Mouse (Mus musculus) hindbrain, embryonic 12.5 days (tissue): Measurements from ENCODE around the gene Abcc4. TPM values are rescaled to one million over a fixed set of nuclear protein-coding genes. Genes with fewer than 3 reads are reported as not detected.
"Not testable (repeated sequence)": the region's sequence is repeated elsewhere in the genome, so short reads cannot be mapped to it uniquely, and the experiment has no call there.

Experiments
- ATAC-seq: fragments of 200-750 bp; cut with Nextera tagmentation; 2 replicates; pipeline ENCODE4 v1.8.0; 2017; ENCODE audit warnings: moderate TSS enrichment; ENCODE audit not compliant: low FRiP score
- H3K27ac ChIP-seq: fragments of 300-500 bp; sonication (generic); 2 replicates; pipeline ENCODE4 v1.5.1; 2016; ENCODE audit warnings: mild to moderate bottlenecking
- H3K27me3 ChIP-seq: fragments of 300-500 bp; sonication (generic); 2 replicates; pipeline ENCODE4 v1.6.1; 2016; ENCODE audit warnings: mild to moderate bottlenecking
- H3K36me3 ChIP-seq: fragments of 300-500 bp; sonication (generic); 2 replicates; pipeline ENCODE4 v1.6.1; 2016; ENCODE audit warnings: mild to moderate bottlenecking
- H3K4me1 ChIP-seq: fragments of 300-500 bp; sonication (generic); 2 replicates; pipeline ENCODE4 v1.6.1; 2016
- H3K4me2 ChIP-seq: fragments of 300-500 bp; sonication (generic); replicated peaks from 2 replicates; pipeline ENCODE4 v1.6.1; 2016; ENCODE audit warnings: mild to moderate bottlenecking
- H3K4me3 ChIP-seq: fragments of 300-500 bp; sonication (generic); 2 replicates; pipeline ENCODE4 v1.5.1; 2016; ENCODE audit warnings: mild to moderate bottlenecking
- H3K9ac ChIP-seq: fragments of 300-500 bp; sonication (generic); 2 replicates; pipeline ENCODE4 v1.6.1; 2016; ENCODE audit warnings: mild to moderate bottlenecking, moderate library complexity
- H3K9me3 ChIP-seq: fragments of 300-500 bp; sonication (generic); replicated peaks from 2 replicates; pipeline ENCODE4 v1.6.1; 2016; ENCODE audit warnings: mild to moderate bottlenecking
- WGBS: fragments of 180-500 bp; shearing (Covaris S2); methylation state at CpG from one replicate; pipeline ENCODE4 v1.1.7; 2016; 5-methylcytosine and 5-hydroxymethylcytosine counted together
- polyA plus RNA-seq: library from polyadenylated mRNA; unstranded; fragments of >200 nt; fragmentation: Nextera tagmentation; extraction: Ambion mirVana; gene quantifications from 2 replicates; pipeline ENCODE4 v1.2.1, GENCODE M21; 2016

The Abcc4 gene
- polyA plus RNA-seq, 1 experiment from 2014 or later, result 3.2 TPM

DNA sequence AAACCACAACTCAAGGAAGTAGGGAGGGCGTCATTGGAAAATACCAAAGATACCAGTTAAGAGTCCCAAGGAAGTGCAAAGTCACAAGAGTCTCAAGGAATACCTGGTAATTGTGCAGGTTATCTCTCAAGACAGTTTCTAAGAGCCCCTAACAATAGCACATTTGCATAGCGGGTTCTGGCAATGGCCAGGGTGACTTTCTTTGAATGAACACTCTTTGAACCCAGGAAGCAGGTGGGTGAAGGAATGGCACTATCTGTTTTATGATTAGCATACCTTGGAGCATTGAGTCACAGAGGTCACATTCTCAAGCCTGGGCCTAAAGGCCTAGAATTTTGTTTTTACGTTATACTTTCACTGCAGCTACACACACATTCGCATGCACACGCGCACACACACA, 33.1 kb downstream of the Abcc4 start:
- ATAC-seq, H3K4me1 ChIP-seq, H3K4me2 ChIP-seq, H3K27me3 ChIP-seq, H3K9me3 ChIP-seq, H3K27ac ChIP-seq, H3K4me3 ChIP-seq, H3K36me3 ChIP-seq, H3K9ac ChIP-seq: not testable (repeated sequence)
- 95% methylated on average over 6 of the region's 6 CpGs for WGBS

DNA sequence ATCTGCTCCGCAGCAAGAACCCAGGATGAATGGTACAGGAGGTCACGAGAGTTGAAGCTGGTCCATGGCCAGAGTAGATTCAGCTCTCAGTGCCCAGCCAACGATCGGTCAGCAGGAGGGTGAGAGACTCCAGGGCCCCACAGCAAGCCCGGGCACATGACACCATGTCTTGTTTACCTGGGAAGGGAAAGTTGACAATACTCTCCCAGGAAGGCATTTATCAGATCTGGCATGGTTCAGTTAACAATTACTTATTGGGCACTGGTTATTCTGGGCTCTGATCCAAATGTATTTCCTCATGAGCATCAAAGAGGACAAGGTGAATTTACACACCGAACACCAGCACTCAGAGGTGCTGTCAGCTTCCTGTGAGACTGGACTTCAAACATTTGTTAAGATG, 38.5 kb downstream of the Abcc4 start:
- 84% methylated on average over 6 of the region's 6 CpGs for WGBS
- Histone ChIP-seq H3K36me3 (no peaks in the 10 kb centered on the region), H3K9ac (no peak overlapping the region), H3K9me3 (no peaks in the 10 kb centered on the region), H3K4me2 (no peak overlapping the region), H3K27me3 (no peaks in the 10 kb centered on the region), H3K4me1 (no peaks in the 10 kb centered on the region), H3K4me3 (no peak overlapping the region), H3K27ac (no peak overlapping the region)
- no peak for ATAC-seq

DNA sequence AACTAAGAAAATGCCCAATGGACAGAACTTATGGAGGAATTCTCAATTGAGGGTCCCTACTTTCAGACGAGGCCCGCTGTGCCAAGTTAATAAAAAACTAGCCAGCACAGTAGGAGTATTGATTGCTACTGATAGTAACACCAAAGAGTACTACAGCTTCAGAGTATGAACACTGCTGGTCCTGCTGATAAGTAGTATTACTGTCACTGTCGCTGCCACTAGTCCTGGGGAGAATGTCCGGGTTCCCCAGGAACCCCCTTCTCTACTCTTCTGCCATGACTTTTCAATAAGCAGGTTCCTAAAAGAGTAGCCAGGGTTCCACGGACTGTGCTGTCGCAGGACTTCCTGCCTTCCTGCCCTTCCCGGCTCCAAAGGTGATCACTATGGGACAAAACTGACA, 41.4 kb downstream of the Abcc4 start:
- H3K36me3 ChIP-seq, result no peaks in the 10 kb centered on the region

DNA sequence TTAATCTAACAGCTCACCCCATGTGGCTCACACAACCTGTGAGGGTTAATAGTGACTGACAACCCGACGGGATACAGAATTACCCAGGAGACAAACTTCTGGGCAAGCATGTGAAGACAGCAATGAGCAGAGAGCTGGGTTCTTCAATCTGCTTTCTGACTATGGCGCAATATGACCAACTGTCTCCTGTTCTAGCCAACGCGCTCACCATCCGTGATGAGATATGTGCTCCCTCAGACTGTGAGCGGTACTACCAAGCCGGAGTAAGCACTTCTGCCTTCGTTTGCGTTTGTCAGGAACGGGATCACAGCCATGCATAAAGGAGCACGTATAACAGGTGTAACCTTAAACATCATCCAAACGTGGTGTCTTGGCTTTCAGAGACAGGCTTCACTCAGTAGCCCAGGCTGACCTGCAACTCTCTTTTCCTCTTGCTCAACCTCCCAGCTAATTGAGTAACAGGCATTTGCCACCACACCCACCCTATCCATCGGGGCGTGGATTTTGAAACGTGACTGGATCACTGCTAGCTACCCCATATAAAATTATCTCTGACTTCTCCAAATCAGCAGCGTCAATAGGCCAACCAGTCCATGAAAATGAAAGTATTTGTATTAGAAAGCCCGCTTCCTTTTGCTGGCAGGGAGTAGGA, 43.3 kb downstream of the Abcc4 start:
- H3K9ac ChIP-seq, result no peak overlapping the region
- H3K4me3 ChIP-seq, result no peak overlapping the region
- H3K9me3 ChIP-seq, result no peaks in the 10 kb centered on the region
- WGBS, result 91% methylated on average over 18 of the region's 18 CpGs
- no peak overlapping the region for H3K27ac ChIP-seq
- no peaks in the 10 kb centered on the region for H3K27me3 ChIP-seq
- H3K36me3 ChIP-seq, result no peaks in the 10 kb centered on the region
- no peak overlapping the region for H3K4me2 ChIP-seq
- H3K4me1 ChIP-seq, result peaks cover 10% of the 10 kb centered on the region
- no peak for ATAC-seq

More for the DNA sequence above, 41.4 kb downstream of the Abcc4 start:
- 0 out of 2 replicates have a peak, but pooled peaks cover 3% of the 10 kb centered on the region for H3K4me1 ChIP-seq
- no peak overlapping the region for H3K4me2 ChIP-seq
- 82% methylated on average over 7 of the region's 7 CpGs for WGBS
- no peak overlapping the region for H3K4me3 ChIP-seq
- no peaks in the 10 kb centered on the region for H3K27me3 ChIP-seq
- no peaks in the 10 kb centered on the region for H3K9me3 ChIP-seq
- no peak for ATAC-seq
- H3K27ac ChIP-seq, result no peak overlapping the region
- no peak overlapping the region for H3K9ac ChIP-seq

DNA sequence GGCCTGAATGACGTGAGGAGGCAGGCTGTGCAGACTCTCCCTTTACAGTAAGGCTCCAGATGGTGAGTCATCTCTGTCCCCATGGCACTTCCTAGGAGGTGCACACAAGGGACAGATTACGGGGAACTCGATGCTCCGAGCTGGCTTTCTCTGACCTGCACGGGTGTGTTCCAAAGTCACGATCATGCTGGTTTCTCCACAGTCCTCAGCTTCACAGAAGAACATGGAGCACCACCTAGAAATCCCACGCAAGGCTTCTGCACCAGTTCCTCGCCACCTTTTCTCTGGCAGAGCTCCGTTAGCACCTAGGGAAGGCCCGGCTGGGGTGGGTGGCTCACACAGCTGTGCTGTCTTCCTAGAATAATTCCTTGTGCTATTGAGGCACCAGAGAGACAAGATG, 43.9 kb downstream of the Abcc4 start:
- Histone ChIP-seq H3K4me3 (no peak overlapping the region), H3K36me3 (no peaks in the 10 kb centered on the region), H3K9me3 (no peaks in the 10 kb centered on the region), H3K4me1 (peaks cover 12% of the 10 kb centered on the region), H3K9ac (no peak overlapping the region), H3K27ac (no peak overlapping the region), H3K4me2 (no peak overlapping the region), H3K27me3 (no peaks in the 10 kb centered on the region)
- WGBS, result 82% methylated on average over 10 of the region's 10 CpGs
- ATAC-seq, result no peak

DNA sequence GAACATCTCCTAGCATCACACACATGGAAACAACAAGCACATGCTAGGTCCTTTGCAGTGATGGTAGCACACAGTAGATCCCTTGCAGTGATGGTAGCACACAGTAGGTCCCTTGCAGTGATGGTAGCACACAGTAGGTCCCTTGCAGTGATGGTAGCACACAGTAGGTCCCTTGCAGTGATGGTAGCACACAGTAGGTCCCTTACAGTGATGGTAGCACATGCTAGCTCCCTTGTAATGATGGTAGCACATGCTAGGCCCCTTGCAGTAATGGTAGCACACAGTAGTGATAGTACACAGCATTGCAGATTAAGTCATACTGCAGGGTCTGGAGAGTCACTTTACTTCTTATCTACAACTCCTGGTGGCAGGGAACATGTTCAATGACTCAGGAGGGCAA, 46.8 kb downstream of the Abcc4 start:
- Histone ChIP-seq H3K27ac (no peak overlapping the region), H3K9me3 (no peaks in the 10 kb centered on the region), H3K4me2 (no peak overlapping the region), H3K4me1 (peaks cover 12% of the 10 kb centered on the region), H3K27me3 (no peaks in the 10 kb centered on the region), H3K9ac (no peak overlapping the region), H3K4me3 (no peak overlapping the region), H3K36me3 (no peaks in the 10 kb centered on the region)
- ATAC-seq, result no peak

DNA sequence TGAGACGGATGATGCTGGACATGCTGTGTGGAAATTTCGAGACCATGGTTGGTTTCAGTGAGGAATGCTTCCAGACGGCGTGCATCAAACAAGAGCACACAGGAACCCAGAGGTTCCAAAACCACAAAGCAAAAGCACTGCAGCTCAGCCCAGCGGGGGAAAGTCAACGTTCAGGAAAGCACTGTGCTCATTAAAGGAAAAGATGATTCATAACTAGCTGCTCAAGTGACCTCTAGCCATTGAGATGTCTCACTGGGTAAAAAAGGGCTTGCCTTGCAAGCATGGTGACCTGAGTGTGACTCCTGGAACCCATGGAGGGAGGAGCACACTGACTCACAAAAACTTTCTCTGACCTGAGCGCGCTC, 47.7 kb downstream of the Abcc4 start:
- no peaks in the 10 kb centered on the region for H3K27me3 ChIP-seq
- peaks cover 12% of the 10 kb centered on the region for H3K4me1 ChIP-seq
- H3K4me3 ChIP-seq, result no peak overlapping the region
- H3K9me3 ChIP-seq, result no peaks in the 10 kb centered on the region
- 0 out of 2 replicates have a peak overlapping the region, but pooled peaks have one; percentile 3 for H3K27ac ChIP-seq
- H3K4me2 ChIP-seq, result no peak overlapping the region; the same call in 1 of the 2 replicates
- H3K36me3 ChIP-seq, result no peaks in the 10 kb centered on the region
- ATAC-seq, result no peak
- WGBS, result 60% methylated on average over 8 of the region's 8 CpGs
- no peak overlapping the region; the same call in 1 of the 2 replicates for H3K9ac ChIP-seq

DNA sequence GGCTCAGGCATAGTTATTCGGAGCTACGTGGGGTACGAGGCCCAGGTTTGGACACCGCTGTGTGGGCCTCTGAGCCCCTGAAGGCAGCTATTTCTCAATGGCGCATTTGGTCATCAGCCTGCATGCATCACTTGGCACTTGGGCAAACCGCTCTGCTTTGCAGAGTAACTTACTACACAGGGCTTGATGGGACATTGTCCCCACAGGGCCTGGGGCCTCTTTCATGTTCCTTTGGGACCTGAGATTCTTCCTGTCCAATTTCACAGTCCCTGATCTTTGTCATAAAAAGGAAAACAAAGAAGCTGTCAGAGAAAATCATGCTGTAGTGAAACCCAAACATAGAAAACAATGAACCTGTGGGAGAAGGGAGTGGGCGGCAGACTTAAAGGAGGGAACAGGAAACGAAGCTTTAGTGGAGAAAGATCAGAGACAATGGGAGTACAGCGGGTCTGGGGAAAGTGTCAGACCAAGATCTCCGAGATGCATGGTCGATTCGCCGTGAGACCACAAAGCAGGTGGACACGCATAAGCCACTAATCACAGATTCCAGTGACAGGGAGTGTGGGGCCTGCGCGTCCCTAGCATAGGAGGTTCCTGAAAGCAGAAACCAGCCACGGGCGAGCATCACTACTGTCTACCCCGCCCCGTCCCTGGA, 48.2 kb downstream of the Abcc4 start:
- WGBS, result 48% methylated on average over 20 of the region's 20 CpGs

DNA sequence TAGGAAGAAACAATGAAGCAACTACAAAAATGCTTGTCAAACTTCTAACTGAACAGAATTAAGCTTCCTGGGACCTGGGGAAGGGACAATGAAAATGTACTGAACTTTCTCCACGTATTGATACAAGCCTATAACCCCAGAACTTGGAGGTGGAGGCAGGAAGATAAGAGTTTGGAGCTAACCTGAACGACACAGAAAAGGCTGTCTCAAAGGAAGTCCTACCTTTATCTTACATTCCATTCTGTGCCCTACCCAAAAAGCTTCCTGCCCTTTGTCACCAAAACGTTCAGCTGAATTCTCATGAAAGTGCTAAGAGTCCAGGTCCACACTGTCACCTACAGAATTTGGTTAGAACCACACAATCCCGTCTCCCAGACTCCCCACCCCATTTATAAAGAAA, 48.8 kb downstream of the Abcc4 start:
- no peak overlapping the region for H3K4me3 ChIP-seq
- H3K27ac ChIP-seq, result no peak overlapping the region
- H3K9ac ChIP-seq, result no peak overlapping the region
- ATAC-seq, result no peak
- H3K4me1 ChIP-seq, result peaks cover 12% of the 10 kb centered on the region
- WGBS, result 74% methylated on average over 4 of the region's 4 CpGs
- no peak overlapping the region for H3K4me2 ChIP-seq
- H3K27me3 ChIP-seq, result no peaks in the 10 kb centered on the region
- no peaks in the 10 kb centered on the region for H3K36me3 ChIP-seq
- no peaks in the 10 kb centered on the region for H3K9me3 ChIP-seq

More for the DNA sequence above, 48.2 kb downstream of the Abcc4 start:
- Histone ChIP-seq H3K9me3 (no peaks in the 10 kb centered on the region), H3K4me2 (no peak overlapping the region; the same call in 1 of the 2 replicates), H3K27me3 (no peaks in the 10 kb centered on the region), H3K27ac (0 out of 2 replicates have a peak overlapping the region, but pooled peaks have one; percentile 3), H3K9ac (peak overlapping the region; percentile 35; the same call in 1 of the 2 replicates), H3K4me3 (no peak overlapping the region), H3K36me3 (no peaks in the 10 kb centered on the region), H3K4me1 (peaks cover 12% of the 10 kb centered on the region)
- no peak for ATAC-seq

DNA sequence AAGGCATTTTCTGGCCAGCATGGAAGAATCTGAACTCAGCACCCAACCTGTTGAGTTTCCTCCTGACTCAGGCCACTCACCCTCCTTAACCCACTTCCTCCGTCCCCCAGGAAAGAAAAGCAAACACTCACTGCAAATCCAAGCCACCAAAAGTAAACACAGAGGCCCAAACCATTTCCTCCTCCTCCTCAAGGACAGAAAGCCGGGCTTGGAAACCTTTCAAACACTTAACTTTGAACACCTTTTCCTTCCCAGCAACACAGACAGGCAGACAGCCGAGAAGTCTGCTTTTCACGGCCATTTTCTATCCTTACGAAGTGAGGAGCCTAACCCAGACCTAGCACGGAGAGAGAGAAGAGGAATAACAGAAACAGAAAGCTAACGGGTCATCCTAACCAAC, 50.0 kb downstream of the Abcc4 start:
- H3K27me3 ChIP-seq, result no peaks in the 10 kb centered on the region
- H3K9me3 ChIP-seq, result no peaks in the 10 kb centered on the region
- H3K4me3 ChIP-seq, result no peak overlapping the region
- H3K4me2 ChIP-seq, result no peak overlapping the region
- ATAC-seq, result no peak
- H3K4me1 ChIP-seq, result peaks cover 12% of the 10 kb centered on the region
- H3K27ac ChIP-seq, result no peak overlapping the region
- H3K9ac ChIP-seq, result no peak overlapping the region
- 81% methylated on average over 7 of the region's 7 CpGs for WGBS
- H3K36me3 ChIP-seq, result no peaks in the 10 kb centered on the region

DNA sequence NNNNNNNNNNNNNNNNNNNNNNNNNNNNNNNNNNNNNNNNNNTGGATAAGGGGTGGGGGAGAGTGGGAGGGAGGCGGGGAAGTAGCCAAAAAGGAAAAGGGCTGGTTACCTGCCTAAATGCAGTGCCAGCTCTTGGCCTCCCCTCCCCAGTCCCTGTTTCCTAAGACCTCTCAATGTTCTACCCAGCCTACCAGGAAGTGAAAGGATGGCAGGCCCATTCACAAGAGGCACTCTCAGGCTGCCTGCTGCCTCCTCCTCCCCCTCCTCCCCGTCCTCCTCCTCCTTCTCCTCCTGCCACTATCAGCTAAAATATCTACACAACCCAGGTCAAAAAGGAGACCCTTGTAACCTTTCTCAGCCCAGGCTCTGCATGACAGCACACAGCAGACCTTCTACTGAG, 51.1 kb downstream of the Abcc4 start:
- 52% methylated on average over 2 of the region's 2 CpGs for WGBS
- no peaks in the 10 kb centered on the region for H3K9me3 ChIP-seq
- no peak for ATAC-seq
- no peak overlapping the region for H3K4me2 ChIP-seq
- no peak overlapping the region for H3K27ac ChIP-seq
- peaks cover 8% of the 10 kb centered on the region for H3K4me1 ChIP-seq
- no peaks in the 10 kb centered on the region for H3K36me3 ChIP-seq
- no peak overlapping the region for H3K4me3 ChIP-seq
- H3K27me3 ChIP-seq, result no peaks in the 10 kb centered on the region
- H3K9ac ChIP-seq, result no peak overlapping the region

DNA sequence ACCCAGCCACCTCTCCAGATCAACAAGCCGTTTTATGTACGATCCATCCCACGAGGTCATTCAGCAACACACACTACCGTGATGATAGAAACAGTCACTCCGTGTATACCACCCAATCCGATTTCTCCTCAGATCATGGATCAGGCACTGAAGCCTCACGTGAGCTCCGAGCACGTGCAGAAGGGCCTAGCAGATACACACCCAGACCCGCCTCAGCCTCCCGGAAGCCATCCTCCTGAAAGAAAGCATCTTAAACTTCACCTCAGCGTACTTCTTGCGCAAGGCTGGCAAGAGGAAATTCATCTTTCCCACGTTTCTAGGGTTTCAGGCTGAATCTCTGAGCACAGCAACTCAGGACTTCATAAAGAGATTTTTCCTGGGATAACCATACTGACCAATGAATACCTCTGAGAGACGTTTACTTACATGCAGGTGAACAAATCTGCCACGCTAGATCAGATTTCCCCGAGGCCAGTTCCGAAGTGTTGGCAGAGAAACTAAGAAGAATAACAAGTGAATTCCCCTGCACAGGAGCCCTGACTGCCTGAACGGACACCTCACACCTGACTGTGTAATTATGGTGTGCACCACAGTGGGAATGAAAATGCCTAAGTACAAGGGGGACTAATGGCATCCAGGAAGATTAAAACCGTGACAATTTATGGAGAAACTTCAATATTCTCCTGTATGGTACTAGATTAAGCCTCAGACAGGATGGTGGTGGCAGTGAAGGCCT, 54.1 kb downstream of the Abcc4 start:
- H3K9me3 ChIP-seq, result no peaks in the 10 kb centered on the region
- no peak for ATAC-seq
- no peak overlapping the region for H3K9ac ChIP-seq
- no peak overlapping the region for H3K27ac ChIP-seq
- no peak overlapping the region for H3K4me2 ChIP-seq
- H3K4me3 ChIP-seq, result no peak overlapping the region
- 89% methylated on average over 20 of the region's 20 CpGs for WGBS
- H3K36me3 ChIP-seq, result no peaks in the 10 kb centered on the region
- no peaks in the 10 kb centered on the region for H3K27me3 ChIP-seq
- H3K4me1 ChIP-seq, result no peaks in the 10 kb centered on the region
